ENCODE assay signal across 8 mouse cellular contexts in the genomic region with DNA sequence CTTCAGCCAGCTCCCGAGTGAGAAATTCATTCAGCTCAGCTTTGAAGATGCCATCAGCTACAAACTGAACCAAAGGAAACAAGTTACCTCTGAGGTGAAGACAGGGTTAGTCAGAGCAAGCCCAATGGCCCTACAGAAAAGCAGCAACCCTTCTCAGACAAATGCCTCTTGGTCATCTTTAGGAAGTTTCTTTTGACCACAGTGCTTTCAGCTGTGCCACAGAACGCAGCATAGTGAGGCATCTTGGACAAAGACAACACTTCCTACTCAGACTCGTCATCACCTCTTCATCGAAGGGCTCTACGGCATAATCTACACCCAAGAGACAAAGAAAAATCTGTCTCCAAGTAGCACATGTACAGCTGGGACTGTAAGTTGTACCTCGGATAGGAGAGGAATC. TPM values are rescaled to one million over a fixed set of nuclear protein-coding genes. Genes with fewer than 3 reads are reported as not detected.
DNase-seq lines count a peak whose midpoint lies in the region; ATAC-seq and TF ChIP-seq lines count a peak whose summit lies in the region.

No protein-coding gene starts in this region.

- no peak for DNase-seq in limb, embryonic 14.5 days (ENCODE audit: low spot score)
- no peak for DNase-seq in retina, embryonic 14.5 days (ENCODE audit: low spot score)
- DNase-seq in cerebellum, postnatal 4 days (ENCODE audit: low spot score in 2 of 2): no peak
- no peak for DNase-seq in adrenal gland, postnatal 10 days

- H3K9ac ChIP-seq in limb, embryonic 14.5 days (ENCODE audit: low read depth, low read length, severe bottlenecking): peak overlapping the region; percentile 95
- peak overlapping the region; percentile 94 for H3K9ac ChIP-seq in stomach, embryonic 14.5 days (replicated peaks; ENCODE audit: low read depth, low read length)

- H3K27me3 ChIP-seq in megakaryocyte, embryonic 14.5 days (replicated peaks): peaks cover 6% of the 10 kb centered on the region
- H3K27me3 ChIP-seq in limb, embryonic 14.5 days (ENCODE audit: control insufficient read depth, insufficient read depth, low read length): no peaks in the 10 kb centered on the region
- no peaks in the 10 kb centered on the region for H3K27me3 ChIP-seq in stomach, embryonic 14.5 days (ENCODE audit: control insufficient read depth, insufficient read depth, low read length)

- 3% methylated on average over 6 of the region's 6 CpGs for WGBS in limb, embryonic 14.5 days
- 2% methylated on average over 6 of the region's 6 CpGs for WGBS in stomach, embryonic 14.5 days

- peak overlapping the region; percentile 75 for H3K4me2 ChIP-seq in limb, embryonic 14.5 days (replicated peaks; ENCODE audit: low read depth, low read length, severe bottlenecking)
- peak overlapping the region; percentile 95 for H3K4me2 ChIP-seq in stomach, embryonic 14.5 days (replicated peaks; ENCODE audit: low read depth, low read length)

- H3K4me1 ChIP-seq in megakaryocyte, embryonic 14.5 days: peaks cover 58% of the 10 kb centered on the region
- peaks cover 16% of the 10 kb centered on the region for H3K4me1 ChIP-seq in limb, embryonic 14.5 days (ENCODE audit: control insufficient read depth, insufficient read depth, low read length)
- H3K4me1 ChIP-seq in stomach, embryonic 14.5 days (ENCODE audit: control insufficient read depth, insufficient read depth, low read length): peaks cover 30% of the 10 kb centered on the region

- H3K9me3 ChIP-seq in megakaryocyte, embryonic 14.5 days: no peaks in the 10 kb centered on the region
- H3K9me3 ChIP-seq in limb, embryonic 14.5 days (ENCODE audit: control insufficient read depth, low read length): no peaks in the 10 kb centered on the region
- H3K9me3 ChIP-seq in stomach, embryonic 14.5 days (ENCODE audit: control insufficient read depth, low read depth, low read length): no peaks in the 10 kb centered on the region

- peaks cover 48% of the 10 kb centered on the region for H3K36me3 ChIP-seq in megakaryocyte, embryonic 14.5 days (replicated peaks; ENCODE audit: low read length)
- peaks cover 48% of the 10 kb centered on the region for H3K36me3 ChIP-seq in limb, embryonic 14.5 days (ENCODE audit: control insufficient read depth, insufficient read depth, low read length)
- peaks cover 50% of the 10 kb centered on the region for H3K36me3 ChIP-seq in stomach, embryonic 14.5 days (ENCODE audit: control insufficient read depth, insufficient read depth, low read length)

- 0 out of 2 replicates have a peak overlapping the region, but pooled peaks have one; percentile 84 for H3K27ac ChIP-seq in limb, embryonic 14.5 days (replicated peaks; ENCODE audit: low read depth, low read length)
- H3K27ac ChIP-seq in stomach, embryonic 14.5 days (ENCODE audit: low read length): peak overlapping the region; percentile 86

- ATAC-seq in megakaryocyte, adult 5-6 weeks (ENCODE audit: poor library complexity, severe bottlenecking): no peak
- 0 out of 2 replicates have a peak, but pooled peaks have one; percentile 1 for ATAC-seq in erythroid progenitor cell, adult 5-6 weeks (replicated peaks; ENCODE audit: low FRiP score, poor library complexity, severe bottlenecking)
- ATAC-seq in limb, embryonic 14.5 days (ENCODE audit: low FRiP score, low read depth): no peak
- ATAC-seq in stomach, embryonic 14.5 days (ENCODE audit: insufficient number of reproducible peaks, insufficient read depth, low FRiP score, low read depth): no peak

- H3K4me3 ChIP-seq in megakaryocyte, embryonic 14.5 days (replicated peaks): peak overlapping the region; percentile 96
- H3K4me3 ChIP-seq in limb, embryonic 14.5 days (replicated peaks; ENCODE audit: low read length): peak overlapping the region; percentile 89
- H3K4me3 ChIP-seq in stomach, embryonic 14.5 days (ENCODE audit: low read depth, low read length): peak overlapping the region; percentile 74

- no peak for TF ChIP-seq POLR2A in limb, embryonic 14.5 days (IDR thresholded peaks at IDR 0.05; ENCODE audit: borderline replicate concordance, extremely low read depth, insufficient read depth, insufficient read length)

RNA-seq across cellular contexts. Expression of gene Rps3, which starts 0.9 kb away (rescaled TPM):
- polyA plus RNA-seq in megakaryocyte, embryonic 14.5 days (2012; ENCODE audit: insufficient read depth, low replicate concordance): 128 and 530 TPM in 2 replicates
- 992 and 1,050 TPM in 2 replicates for total RNA-seq in megakaryocyte, adult 5-6 weeks (2015)
- total RNA-seq in megakaryocyte, adult 5-6 weeks (2017): 1,038 and 1,097 TPM in 2 replicates
- 386 and 406 TPM in 2 replicates for total RNA-seq in erythroid progenitor cell, adult 5-6 weeks (2015; ENCODE audit: low replicate concordance)
- 293 and 564 TPM in 2 replicates for total RNA-seq in erythroid progenitor cell, adult 5-6 weeks (2017; ENCODE audit: low replicate concordance)
- polyA plus RNA-seq in limb, embryonic 14.5 days (2012; rRNA removed): 1,060 and 1,221 TPM in 2 replicates
- polyA plus RNA-seq in limb, embryonic 14.5 days (2014; fragmentation: Nextera tagmentation; extraction: Ambion mirVana): 903 and 945 TPM in 2 replicates
- polyA plus RNA-seq in stomach, embryonic 14.5 days (2014; fragmentation: Nextera tagmentation; extraction: Ambion mirVana): 902 and 915 TPM in 2 replicates
- total RNA-seq in adrenal gland, postnatal 10 days (2021): 100 to 1,000 TPM; 554 to 575 TPM

RNA-seq across cellular contexts. Expression of gene Klhl35, which starts 16.8 kb away (rescaled TPM):
- polyA plus RNA-seq in megakaryocyte, embryonic 14.5 days (2012; ENCODE audit: insufficient read depth, low replicate concordance): 2.4 TPM in 1 of 2 replicates, not detected in the other
- total RNA-seq in megakaryocyte, adult 5-6 weeks (2015): 1.0 and 1.1 TPM in 2 replicates
- total RNA-seq in megakaryocyte, adult 5-6 weeks (2017): not detected in 2 replicates
- not detected in 2 replicates for total RNA-seq in erythroid progenitor cell, adult 5-6 weeks (2015; ENCODE audit: low replicate concordance)
- not detected in 2 replicates for total RNA-seq in erythroid progenitor cell, adult 5-6 weeks (2017; ENCODE audit: low replicate concordance)
- 1.3 and 1.5 TPM in 2 replicates for polyA plus RNA-seq in limb, embryonic 14.5 days (2012; rRNA removed)
- polyA plus RNA-seq in limb, embryonic 14.5 days (2014; fragmentation: Nextera tagmentation; extraction: Ambion mirVana): 1.5 and 1.8 TPM in 2 replicates
- polyA plus RNA-seq in stomach, embryonic 14.5 days (2014; fragmentation: Nextera tagmentation; extraction: Ambion mirVana): 0.65 and 0.83 TPM in 2 replicates
- 1 to 10 TPM in 1 of 2 experiments, under 1 TPM in 1; 0.99 to 1.2 TPM for total RNA-seq in adrenal gland, postnatal 10 days (2021)

RNA-seq across cellular contexts. Expression of gene Arrb1, which starts 52.6 kb away (rescaled TPM):
- 11.2 and 43.4 TPM in 2 replicates for polyA plus RNA-seq in megakaryocyte, embryonic 14.5 days (2012; ENCODE audit: insufficient read depth, low replicate concordance)
- 41.1 and 43.8 TPM in 2 replicates for total RNA-seq in megakaryocyte, adult 5-6 weeks (2015)
- 91.7 and 96.9 TPM in 2 replicates for total RNA-seq in megakaryocyte, adult 5-6 weeks (2017)
- total RNA-seq in erythroid progenitor cell, adult 5-6 weeks (2015; ENCODE audit: low replicate concordance): 184 TPM in 2 replicates
- total RNA-seq in erythroid progenitor cell, adult 5-6 weeks (2017; ENCODE audit: low replicate concordance): 538 and 553 TPM in 2 replicates
- 26.3 and 26.8 TPM in 2 replicates for polyA plus RNA-seq in limb, embryonic 14.5 days (2012; rRNA removed)
- polyA plus RNA-seq in limb, embryonic 14.5 days (2014; fragmentation: Nextera tagmentation; extraction: Ambion mirVana): 3.5 and 4.2 TPM in 2 replicates
- 4.0 and 5.4 TPM in 2 replicates for polyA plus RNA-seq in stomach, embryonic 14.5 days (2014; fragmentation: Nextera tagmentation; extraction: Ambion mirVana)
- 10 to 100 TPM; 46.2 to 56.8 TPM for total RNA-seq in adrenal gland, postnatal 10 days (2021)
